Mouse (Mus musculus) frontal cortex, postnatal 14 days (tissue): ENCODE data around the gene Polr3e.
"Not testable (repeated sequence)": the region's sequence is repeated elsewhere in the genome, so short reads cannot be mapped to it uniquely, and the experiment has no call there.

Experiments used
- DNase-seq, 2 experiments: peaks; one replicate each; pipeline ENCODE4 v3.0.0; 2022; ENCODE audit warnings: low spot score in 2 of 2

The Polr3e gene

DNA sequence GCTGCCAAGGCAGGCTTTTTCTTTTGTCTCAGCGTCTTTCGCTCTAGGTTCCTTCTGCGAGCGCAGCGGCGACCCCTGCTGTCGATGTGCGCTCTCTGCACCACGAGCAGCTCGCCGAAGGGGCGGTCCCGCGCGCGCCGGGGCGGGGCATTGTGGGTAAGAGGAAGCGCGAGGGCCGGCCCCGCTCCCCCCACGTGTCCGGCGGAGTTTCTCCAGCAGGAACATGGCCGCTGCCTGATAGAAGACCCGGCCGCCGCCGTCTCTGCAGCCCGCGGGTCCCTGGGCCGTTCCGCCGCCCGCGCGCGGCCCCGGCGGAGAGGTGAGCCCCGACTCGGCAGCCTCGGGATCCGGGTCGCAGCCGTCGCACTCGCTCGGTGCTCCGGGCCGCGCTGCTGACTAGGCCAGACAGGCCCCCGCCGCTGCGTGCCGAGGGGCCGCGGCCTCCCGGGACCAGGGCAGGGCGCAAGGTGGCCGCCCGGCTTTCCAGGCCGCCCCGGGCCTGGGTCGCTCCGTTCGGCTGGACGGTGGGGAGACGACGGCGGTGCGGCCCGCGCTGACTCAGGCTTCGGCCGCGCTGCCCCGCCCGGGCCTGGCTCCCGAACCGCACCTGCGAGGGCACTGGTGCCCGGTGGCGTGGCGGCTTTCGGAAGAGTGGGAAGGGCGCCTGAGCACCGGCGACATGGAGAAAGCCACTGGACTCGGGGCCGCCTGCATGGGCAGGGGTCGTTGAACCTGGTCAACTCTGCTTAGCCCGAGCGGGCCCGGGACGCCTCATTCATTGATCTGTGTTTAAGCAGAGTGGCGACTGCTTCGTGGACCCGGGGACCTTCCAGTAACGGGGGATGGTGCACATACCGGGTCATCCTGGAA is at the start of gene Polr3e:
Polr3e (plus strand) TSS at position 153 of the 870 bp plus-strand sequence.
- DNase-seq, result peak; percentile 99 to 100

DNA sequence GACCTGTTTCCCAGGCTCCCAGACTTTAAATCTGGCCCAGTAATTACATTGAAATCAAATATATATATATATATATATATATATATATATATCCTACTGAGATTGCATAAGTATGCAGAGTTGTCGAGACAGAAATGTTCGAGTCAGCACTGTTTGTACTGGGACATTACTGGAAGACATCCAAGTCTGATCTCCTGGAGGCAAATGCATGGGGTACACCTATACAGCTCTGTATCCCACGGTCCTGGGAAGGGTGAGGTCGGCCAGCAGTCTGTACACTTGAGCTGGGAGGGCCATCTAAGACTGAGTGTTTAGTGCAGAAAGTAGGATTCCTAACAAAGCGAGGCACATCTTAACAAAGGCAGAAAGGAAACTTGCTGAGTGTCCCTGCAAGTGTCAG is 47.7 kb upstream of the Polr3e start:
- DNase-seq, result no peak

DNA sequence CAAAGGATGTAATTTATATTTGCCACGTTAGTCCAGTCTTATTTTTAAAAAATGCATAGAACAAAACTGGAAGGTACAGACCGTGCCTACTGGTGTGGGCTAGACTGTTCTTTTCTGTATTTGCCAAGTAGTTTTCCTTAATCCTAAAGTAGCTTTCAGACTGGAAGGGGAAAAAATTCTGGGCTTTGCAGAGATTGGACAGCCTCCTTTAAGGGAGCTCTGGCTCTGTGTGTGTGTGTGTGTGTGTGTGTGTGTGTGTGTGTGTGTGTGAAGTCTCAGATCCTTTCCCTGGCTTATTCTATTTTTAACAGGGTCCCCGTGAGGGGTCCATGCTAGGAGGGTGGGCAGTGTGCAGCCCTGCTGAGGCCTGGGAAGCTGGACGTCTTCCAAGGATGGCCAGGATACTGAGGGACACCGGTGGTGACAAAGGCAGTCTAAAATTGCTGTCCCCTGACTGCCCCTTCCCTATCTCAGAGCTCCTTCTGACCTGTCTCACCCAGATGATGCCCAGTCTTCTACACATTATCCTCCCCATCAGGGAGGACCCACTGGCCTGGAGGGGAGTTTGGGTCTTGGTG is 47.0 kb upstream of the Polr3e start:
- DNase-seq, result no peak

DNA sequence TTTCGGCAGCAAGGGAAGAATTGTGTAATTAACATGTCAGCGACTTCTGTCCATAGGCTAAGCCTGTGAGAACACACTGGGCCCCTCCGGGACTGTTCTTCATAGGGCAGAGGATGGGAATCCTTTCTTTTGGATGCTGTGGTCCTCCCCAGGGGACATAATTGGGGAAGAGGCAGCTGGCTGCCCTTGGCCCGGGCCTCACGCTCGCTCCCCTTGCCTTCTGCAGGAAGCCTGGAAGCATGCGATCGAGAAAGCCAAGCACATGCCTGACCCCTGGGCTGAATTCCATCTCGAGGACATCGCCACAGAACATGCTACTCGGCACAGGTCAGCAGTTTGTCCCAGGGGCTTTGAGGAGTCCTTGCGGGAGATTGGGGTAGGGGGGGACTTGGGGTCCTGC is 44.5 kb upstream of the Polr3e start:
- DNase-seq, result no peak

DNA sequence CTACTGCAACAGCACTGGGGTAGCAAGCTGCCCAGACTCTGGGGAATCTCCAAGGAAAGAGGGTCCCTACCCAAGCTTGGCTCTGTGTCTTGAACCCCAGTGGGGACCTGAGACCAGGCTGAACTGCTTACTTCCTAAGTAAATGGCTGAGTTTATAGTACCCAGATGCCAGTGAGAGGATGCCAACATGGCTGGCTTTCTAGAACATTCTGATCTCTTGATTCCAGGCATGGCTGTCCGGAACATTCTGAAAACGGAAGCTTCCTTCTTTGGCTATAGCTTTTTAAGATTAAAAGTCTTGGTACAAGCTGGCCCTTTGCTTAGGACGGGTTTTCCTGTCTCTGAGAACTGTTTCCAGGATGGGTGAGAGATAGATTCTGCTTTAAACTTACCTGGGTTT is 43.5 kb upstream of the Polr3e start:
- DNase-seq, result no peak

DNA sequence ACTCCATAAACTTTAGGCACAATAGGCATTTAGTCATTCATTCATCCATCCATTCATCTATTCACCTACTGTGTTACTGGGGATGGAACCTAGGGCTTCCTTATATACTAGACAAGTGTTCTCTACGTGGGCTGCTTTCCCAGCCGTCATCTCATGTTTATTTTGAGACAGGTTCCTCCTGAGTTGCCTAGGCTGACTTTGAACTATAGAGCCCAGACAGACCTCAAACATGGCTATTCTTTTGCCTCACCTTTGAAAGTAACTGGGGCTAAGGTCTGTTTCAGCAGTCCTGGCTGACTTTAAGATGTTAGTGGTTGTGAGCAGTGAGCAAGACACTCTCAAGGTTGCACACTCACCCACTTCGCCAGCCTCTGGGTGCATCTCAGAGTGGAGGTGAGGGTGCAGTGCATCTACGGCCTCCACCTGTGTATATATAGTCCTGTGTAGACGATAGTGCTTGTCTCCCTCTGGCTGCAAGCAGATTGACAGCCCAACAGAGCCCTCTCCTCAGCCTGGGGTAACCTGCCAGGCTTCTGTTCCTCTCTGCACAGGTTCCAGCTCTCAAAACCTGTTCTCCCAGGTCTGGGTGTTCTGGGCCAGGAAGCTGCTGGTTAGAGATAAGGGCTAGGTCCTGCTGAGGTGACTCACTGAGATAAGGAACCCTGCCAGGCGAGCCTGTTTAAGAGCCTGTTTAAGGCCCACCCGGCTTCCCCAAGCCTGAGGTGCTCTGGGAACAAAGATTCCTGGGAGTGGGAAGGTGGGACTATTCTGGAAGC is 42.6 kb upstream of the Polr3e start:
- DNase-seq, result no peak

DNA sequence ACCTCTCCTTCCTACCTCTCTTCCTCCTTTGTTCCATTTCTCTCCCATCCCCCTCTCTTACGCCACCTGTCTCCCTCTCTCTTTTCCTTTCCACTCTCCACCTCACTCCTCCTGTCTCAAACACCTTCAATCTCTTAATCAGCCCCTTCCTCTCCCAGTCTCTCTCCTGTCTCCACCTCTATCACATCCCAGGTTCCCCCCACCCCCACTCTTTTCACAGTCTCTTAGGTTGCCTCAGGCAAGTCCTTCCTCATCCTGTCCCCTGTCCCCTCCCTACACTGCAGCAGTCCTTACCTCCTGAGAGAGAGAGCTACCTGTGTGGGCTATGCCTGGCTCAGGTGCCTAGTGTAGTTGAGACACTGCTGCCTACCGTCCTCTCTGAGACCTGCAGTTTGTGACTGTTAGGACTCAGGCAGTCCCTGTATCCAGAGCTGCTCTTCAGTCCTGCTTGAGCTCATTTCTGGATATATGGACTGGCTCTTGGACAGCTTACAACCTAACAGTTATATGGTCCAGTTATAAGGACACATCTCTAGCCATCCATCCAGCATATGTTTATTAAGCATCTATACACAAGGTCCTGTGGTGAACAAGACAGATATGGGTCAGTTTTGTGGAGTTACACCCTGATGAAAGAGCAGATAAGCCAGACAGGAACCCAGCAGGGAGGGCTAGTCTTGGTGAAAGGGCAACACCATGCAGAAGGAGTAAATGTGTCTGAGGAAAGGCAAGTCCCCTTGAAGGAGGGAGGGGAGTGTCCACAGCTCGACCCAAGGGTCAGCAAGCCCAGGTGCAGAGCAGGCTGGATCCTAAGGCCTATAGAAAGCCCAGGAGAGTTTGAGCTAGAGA is 41.8 kb upstream of the Polr3e start:
- no peak for DNase-seq

DNA sequence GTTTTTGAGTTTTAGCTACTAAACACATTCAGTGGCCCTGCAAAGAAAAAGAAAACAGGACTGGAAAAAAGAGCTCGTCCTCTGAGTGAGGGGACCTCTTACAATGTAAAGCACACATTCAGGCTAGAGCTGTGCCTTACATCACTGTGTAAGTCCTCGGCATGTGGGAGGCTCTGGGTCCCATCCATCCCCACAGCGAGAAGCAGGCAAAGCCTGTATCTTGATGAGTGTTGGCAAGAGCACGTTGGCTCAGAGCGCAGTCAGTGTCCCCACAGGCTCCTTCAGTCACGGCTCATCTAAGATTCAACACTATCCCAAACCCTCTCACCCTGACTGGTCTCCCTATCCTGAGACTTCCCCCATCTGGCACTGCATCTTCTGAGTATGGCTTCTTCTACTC is 39.3 kb upstream of the Polr3e start:
- DNase-seq, result no peak

DNA sequence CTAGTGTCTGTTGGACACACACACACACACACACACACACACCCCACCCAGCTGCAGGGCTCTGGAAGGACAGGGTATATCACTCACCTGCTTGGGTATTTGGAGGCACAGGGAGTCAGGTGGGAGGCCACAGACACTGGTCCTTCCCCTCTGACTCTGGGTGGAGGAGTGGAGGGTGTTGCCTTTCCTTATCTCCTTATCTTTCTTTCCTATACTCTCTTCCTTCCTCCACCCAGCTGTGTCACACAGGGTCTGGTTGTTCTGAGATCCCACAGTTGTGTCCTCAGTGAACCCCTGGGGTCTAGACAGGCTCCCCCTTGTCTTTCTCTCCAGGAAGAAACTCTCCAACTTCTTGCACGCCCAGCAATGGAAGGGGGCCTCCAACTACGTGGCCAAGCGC is 37.6 kb upstream of the Polr3e start:
- DNase-seq, result no peak

DNA sequence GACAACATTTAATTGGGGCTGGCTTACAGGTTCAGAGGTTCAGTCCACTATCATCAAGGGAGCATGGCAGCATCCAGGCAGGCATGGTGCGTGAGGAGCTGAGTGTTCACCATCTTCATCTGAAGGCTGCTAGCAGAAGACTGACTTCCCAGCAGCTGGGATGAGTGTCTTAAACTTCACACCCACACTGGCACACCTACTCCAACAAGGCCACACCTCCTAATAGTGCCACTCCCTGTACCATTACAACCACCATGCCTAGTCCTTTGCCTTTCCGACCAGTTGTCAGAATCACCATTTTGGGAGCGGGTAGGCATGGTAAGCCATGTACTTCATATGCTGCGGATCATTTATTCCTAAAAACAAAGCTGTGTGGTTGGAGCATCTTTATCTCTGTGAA is 36.8 kb upstream of the Polr3e start:
- DNase-seq, result no peak

DNA sequence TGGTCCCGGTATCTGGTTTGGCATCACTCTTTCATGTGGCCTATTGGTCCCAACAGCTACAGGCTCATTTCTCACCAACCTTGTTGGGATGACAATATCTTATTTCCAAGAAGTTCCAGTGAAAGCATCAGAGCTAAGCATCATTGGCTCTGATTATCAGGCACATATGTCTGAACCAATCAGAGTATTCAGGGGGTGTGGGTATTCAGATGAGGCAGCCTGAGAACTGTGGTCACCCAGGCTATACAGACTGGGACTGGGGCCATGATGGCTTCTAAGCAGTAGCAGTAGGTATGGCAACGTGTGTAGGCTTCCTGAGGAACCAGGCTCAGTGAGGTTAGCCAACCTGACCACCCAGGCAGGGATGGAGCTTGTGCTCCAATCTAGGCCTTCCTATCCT is 36.1 kb upstream of the Polr3e start:
- DNase-seq, result no peak

DNA sequence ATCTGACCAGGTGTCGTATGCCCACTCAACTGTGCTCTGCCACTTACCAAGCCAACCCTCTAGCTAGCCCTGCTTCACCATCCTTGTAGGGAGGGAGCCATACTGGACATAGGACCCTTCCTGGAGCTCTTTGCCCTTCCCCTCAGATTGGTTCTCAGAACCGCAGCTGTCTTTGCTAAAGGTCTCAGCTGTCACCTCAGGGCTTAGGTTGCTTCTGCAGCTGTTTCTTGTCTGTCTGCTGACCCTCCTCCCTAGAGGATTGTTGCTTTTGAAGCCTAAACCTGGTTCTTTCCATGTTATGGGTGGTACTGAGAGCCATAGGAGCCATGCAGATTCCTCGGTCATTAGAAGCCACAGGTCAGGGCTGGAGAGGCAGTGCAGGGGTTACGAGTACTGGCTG is 34.9 kb upstream of the Polr3e start:
- no peak for DNase-seq

DNA sequence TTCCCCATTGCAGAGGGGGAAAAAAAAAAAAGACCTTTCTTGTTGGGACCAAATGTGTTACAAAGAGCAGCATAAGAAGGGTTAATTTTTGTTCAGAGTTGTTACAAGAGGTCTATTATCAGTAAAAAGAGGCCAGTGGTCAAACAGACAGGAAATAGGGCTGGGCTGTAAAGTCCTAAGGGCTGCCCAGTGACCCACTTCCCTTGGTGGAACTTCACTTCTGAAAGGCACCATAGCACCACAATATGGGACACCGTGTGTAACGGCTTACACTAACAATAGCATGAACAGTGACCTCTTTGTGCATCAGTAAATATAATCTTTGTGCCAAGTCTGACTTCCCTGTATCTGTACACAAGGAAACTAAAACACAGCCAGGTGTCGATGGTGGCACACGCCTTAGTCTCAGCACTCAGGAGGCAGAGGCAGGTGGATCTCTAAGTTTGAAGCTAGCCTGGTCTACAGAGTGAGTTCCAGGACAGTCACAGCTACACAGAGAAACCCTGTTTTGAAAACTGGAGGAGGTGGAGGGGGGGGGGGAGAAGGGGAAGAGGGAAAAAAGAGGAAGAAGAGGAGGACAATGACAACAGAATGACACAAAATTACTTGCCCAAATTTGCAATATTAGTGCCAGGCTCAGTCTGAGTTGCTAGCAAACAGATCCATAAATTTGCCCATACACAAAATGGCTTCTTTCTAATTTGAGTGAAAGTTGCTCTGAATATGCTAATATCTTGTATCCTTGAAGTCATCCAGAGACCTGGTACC is 33.8 kb upstream of the Polr3e start:
- no peak for DNase-seq

DNA sequence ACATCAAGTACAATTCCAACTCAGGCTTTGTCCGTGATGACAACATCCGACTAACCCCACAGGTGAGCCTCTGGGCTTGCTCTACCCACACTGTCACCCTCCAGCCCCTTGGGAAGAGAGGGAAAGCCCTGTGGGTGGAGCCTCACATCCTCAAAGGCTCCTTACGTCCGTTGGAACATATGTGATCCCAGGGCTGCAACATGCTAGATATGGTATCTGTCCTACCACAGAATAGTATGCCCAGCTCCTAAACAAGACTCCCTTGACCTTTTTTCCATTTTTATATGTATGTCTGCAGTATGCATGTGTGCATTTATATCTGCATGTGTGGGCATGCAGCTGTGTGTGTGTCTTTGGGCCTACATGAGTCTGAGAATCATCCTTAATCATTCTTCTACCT is 32.8 kb upstream of the Polr3e start:
- DNase-seq, result no peak

DNA sequence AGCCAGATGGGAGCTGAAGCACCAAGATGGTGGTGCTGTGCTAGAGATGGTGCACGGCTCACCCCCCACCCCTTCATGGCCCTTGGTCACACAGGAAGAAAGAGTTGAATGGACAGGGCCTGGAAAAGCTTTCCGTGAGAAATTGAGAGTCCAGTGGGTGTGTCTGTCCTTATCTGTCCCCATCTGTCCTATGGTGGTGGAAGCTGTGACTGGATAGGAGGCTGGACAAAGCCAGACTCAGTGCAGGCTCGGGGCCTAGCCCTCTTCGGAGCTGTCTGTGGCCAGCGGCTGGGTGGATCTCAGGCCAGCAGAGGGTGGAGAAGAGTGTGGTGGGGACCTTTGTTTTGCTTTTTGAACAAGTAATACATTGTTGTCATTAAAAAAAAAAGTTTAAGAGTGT is 24.4 kb upstream of the Polr3e start:
- DNase-seq, result no peak

DNA sequence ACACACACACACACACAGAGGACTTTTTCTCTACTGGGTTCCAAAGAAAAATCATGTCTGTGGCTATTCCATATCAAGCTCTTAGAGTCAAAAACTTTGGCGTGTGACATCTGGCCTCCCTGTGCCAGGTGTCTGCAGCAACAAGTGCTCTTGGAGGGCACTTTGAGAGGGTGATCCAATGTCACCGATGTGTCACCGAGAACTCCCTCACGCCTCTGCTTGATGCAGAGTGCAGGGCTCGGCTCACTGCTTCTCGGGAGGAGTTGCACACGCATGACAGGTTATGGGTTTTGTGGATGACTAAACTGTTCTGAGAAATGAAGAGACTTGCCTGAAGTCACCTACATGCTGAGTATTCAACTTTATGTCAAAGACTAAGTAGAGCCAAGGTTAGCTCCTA is 20.5 kb upstream of the Polr3e start:
- DNase-seq, result no peak

DNA sequence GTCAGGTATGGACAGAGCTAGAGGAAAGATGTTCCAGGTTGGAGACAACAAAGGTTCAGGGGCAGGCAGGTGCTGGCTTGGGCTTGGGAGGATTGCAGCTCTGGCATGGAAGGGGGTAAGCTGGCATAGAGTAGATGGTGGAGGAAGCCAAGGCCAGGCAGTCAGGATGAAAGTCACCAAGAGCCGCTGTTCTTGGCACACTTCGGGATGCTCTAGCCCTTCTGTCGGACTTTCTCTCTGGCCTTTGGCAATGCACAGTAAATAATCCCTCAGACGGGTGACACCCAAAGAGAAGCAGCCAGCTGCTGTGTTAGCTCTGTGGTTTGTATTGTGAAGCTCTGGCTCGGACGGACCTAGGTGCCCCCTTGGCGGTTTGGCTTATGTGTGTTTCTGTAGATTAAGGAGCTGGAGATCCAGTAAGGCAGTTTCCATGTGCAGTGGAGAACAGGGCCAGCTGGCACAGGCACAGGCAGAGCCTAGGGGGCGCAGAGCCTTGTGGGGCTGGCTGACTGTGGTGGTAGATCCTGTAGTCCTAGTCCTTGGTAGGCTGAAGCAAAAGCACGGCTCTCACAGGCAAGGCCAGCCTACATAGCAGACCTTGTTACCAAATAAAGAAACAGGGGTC is 19.7 kb upstream of the Polr3e start:
- DNase-seq, result no peak

DNA sequence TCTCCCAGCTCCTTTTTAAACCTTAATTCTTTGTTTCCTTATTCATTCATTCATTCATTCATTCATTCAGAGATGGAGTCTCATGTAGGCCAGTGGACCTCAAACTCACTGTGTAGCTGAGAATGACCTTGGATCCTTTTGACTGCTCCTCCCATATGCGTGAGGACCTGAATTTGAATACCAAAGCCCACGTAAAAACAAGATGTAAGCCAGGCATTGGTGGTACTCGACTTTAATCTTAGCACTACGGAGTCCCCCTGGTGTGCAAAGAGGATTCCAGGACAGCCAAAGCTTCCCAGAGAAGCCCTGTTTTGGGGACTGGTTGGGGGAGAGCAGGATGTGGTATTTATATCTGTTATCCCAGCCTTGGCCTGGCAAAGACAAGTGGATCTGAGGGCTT is 17.4 kb upstream of the Polr3e start:
- DNase-seq, result no peak

DNA sequence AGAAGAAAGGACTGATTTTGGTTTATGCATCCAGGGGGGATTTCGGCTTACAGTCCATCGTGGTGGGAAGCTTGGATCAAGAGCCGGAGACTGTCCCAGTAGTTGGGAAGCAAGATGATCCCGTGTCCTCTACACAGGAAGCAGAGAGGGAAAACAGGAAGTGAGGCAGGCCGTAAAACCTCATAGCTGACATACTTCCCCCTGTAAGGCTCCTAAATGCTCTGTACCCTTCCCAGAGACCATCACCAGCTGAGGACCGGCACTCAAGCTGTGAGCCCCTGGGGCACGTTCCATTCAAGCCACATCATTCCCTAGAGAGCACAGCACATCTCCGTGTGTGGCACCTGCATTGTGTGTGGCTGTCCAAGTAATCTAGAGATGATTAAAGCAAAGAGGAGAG is 15.8 kb upstream of the Polr3e start:
- DNase-seq, result no peak

DNA sequence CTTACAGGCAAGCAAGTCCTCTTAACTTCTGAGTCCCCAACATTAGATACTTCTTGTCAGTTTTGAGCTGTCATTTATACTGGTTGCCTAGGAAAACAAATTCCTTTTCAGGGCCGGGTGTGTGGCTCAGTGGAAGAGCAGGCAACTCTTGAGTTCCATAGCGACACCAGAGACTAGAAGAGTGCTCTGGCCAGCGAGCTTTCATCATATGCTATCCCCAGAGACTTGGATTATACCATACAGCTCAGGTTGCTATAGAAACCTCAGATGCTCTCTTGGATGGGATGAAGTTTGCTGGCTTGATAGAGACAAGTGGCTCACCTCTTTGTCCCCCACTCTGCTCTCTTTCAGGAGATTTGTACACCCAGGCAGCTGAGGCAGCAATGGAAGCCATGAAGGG is 14.6 kb upstream of the Polr3e start:
- DNase-seq, result no peak

DNA sequence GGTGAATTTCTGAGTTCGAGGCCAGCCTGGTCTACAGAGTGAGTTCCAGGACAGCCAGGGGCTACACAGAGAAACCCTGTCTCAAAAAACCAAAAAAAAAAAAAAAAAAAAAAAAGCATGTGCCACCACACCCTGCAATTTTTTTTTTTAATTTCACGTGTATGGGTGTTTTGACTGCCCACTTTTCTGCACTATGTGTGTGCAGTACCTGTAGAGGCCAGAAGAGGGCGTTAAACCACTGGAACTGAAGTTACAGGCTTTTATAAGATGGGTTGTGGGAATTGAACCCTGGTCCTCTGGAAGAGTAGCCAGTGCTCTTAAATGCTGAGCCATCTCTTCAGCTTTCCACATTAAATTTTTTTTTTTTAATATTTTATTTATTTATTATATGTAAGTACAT is 7.4 kb upstream of the Polr3e start:
- not testable (repeated sequence) for DNase-seq
